Mouse (Mus musculus): ENCODE measurements around the gene Myo3b.

- TF ChIP-seq POLR2A (IDR thresholded peaks at IDR 0.05; ENCODE audit: borderline replicate concordance, extremely low read depth, insufficient read depth, insufficient read length, poor library complexity, severe bottlenecking): no peak
- no peak for TF ChIP-seq CTCF (IDR thresholded peaks at IDR 0.05; ENCODE audit: borderline replicate concordance, extremely low read depth, insufficient read depth, insufficient read length)
Measured at GRCm38 (mm10) chr2:70352435-70353165, 313.7 kb downstream of the Myo3b start.
